Mouse (Mus musculus) heart, embryonic 10.5 days (tissue): Measurements from ENCODE around the gene Tmem191c. TPM values are rescaled to one million over a fixed set of nuclear protein-coding genes. Genes with fewer than 3 reads are reported as not detected.
"Not testable (repeated sequence)": the region's sequence is repeated elsewhere in the genome, so short reads cannot be mapped to it uniquely, and the experiment has no call there.

Experiments
- DNase-seq: peaks from one replicate; pipeline ENCODE4 v3.0.0-alpha.2; 2017; ENCODE audit warnings: low spot score
- H3K27ac ChIP-seq: fragments of 300-500 bp; sonication (generic); 2 replicates; pipeline ENCODE4 v1.5.1; 2016; ENCODE audit warnings: mild to moderate bottlenecking
- H3K27me3 ChIP-seq: fragments of 300-500 bp; sonication (generic); 2 replicates; pipeline ENCODE4 v1.6.1; 2016; ENCODE audit warnings: mild to moderate bottlenecking; ENCODE audit not compliant: poor library complexity, insufficient read depth, severe bottlenecking
- H3K36me3 ChIP-seq: fragments of 300-500 bp; sonication (generic); 2 replicates; pipeline ENCODE4 v1.6.1; 2016; ENCODE audit warnings: mild to moderate bottlenecking, moderate library complexity
- H3K4me1 ChIP-seq: fragments of 300-500 bp; sonication (generic); 2 replicates; pipeline ENCODE4 v1.6.1; 2016; ENCODE audit warnings: mild to moderate bottlenecking
- H3K4me3 ChIP-seq: fragments of 300-500 bp; sonication (generic); 2 replicates; pipeline ENCODE4 v1.5.1; 2016; ENCODE audit warnings: mild to moderate bottlenecking, moderate library complexity
- H3K9me3 ChIP-seq: fragments of 300-500 bp; sonication (generic); 2 replicates; pipeline ENCODE4 v1.6.1; 2016; ENCODE audit warnings: mild to moderate bottlenecking, moderate library complexity
- WGBS: fragments of 180-500 bp; shearing (Covaris S2); methylation state at CpG from one replicate; pipeline ENCODE4 v1.1.7; 2016; 5-methylcytosine and 5-hydroxymethylcytosine counted together
- polyA plus RNA-seq: library from polyadenylated mRNA; unstranded; fragments of >200 nt; fragmentation: Nextera tagmentation; extraction: Ambion mirVana; gene quantifications from 2 replicates; pipeline ENCODE4 v1.2.1, GENCODE M21; 2016

Gene Tmem191c
- 7.3 and 7.7 TPM in 2 replicates for polyA plus RNA-seq

DNA sequence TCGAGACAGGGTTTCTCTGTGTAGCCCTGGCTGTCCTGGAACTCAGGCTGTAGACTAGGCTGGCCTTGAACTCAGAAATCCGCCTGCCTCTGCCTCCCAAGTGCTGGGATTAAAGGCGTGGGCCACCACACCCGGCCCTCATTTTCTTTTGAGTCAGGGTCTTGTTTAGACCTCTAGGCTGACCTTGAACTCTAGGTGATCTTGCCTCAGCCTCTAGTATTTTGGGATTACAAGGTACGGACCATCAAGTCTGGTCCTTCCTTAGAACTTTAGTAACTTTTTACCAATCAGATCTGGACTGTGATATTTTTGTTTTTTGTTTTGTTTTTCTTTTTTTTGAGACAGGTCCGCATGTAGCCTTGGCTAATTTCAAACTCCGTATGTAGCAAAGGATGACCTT is at the start of gene Tmem191c:
Gene Tmem191c (plus strand): TSS at position 357 of the 400 bp plus-strand sequence.
- H3K4me1 ChIP-seq, result peaks cover 21% of the 10 kb centered on the region
- 55% methylated on average over 7 of the region's 7 CpGs for WGBS
- H3K9me3 ChIP-seq, result no peaks in the 10 kb centered on the region
- no peak for DNase-seq
- H3K27me3 ChIP-seq, result peaks cover 42% of the 10 kb centered on the region
- peak within 1 kb of the TSS; percentile 80 for H3K27ac ChIP-seq
- peaks cover 19% of the 10 kb centered on the region for H3K36me3 ChIP-seq
- H3K4me3 ChIP-seq, result peak within 1 kb of the TSS; percentile 74

DNA sequence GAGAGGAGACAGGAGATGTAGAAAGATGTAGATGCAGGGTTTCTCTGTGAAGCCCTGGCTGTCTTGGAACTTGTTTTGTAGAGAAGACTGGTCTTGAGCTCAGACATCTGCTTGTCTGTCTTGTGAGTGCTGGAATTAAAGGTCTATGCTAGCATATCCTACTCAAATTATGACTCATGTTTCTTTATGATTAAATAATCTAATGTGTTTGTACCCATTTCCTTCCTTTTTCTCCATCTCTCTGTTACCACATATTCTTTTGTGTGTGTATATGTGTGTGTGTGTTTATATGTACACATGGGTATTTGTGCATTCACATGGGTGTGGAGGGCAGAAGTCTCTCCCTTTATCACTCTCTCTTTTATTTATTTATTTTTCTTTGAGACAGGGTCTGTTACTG is 49.4 kb upstream of the Tmem191c start:
- no peak overlapping the region for H3K4me3 ChIP-seq
- no peaks in the 10 kb centered on the region for H3K4me1 ChIP-seq
- no peaks in the 10 kb centered on the region for H3K36me3 ChIP-seq
- DNase-seq, result no peak
- H3K27me3 ChIP-seq, result no peaks in the 10 kb centered on the region
- H3K9me3 ChIP-seq, result no peaks in the 10 kb centered on the region
- no peak overlapping the region for H3K27ac ChIP-seq

DNA sequence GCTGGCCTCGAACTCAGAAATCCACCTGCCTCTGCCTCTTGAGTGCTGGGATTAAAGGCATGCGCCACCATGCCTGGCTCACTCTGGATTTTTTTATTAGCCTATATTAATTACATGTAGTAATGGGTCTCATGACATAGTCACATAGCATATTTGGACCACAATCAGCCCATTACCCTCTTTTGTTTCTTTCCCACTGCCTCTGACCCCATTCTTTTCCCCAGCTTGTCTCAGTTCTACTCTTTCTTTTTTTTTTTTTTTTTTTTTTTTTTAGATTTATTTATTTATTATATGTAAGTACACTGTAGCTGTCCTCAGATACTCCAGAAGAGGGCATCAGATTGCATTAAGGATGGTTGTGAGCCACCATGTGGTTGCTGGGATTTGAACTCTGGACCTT is 44.4 kb upstream of the Tmem191c start:
- not testable (repeated sequence) for H3K36me3 ChIP-seq, H3K27me3 ChIP-seq, H3K27ac ChIP-seq, H3K4me3 ChIP-seq, DNase-seq, H3K9me3 ChIP-seq
- peaks cover 29% of the 10 kb centered on the region for H3K4me1 ChIP-seq
- 85% methylated on average over 2 of the region's 2 CpGs for WGBS

DNA sequence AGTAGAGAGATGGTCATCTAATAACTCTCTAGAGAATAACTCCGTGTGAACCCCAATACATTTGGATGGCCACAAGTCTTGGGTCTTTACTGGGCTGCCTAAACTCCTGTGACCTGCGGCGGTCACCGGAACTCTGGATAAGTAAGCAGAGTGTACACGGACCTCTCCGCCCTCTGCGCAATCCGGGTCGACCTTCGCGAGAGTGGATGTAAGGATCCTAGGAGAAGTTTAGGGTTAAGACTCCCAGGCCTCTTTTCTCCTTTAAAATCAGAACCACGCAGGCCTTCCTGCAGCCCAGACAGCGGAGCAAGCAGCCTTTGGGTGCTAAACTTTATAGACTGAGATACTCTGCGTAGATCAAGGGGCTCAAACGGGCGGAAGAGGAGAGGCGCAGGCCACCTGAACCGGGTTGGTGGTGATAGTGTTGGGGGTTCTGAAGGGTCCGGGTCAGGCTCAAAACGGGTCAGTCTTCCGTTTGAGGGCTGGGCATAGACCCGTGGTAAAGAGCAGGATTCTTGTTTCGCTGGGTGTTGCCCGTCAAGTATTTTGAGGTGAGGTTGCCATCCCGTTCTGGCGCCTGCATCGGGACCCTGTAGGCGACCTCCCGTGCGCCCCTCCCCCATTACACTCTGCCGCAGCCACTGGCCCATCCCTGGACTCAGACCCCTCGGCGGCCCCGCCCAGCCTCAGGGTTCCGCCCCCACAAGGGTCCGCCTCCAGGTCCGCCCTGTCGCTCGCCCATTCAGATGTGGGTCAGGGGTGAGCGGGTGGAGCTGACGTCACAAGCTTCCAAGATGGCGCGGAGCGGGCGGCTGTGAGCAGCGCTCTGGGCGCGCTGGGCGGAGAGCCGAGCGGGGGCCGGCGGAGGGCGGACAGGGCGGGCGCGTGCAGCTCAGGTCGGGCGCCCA is 42.8 kb upstream of the Tmem191c start, which contains the start of gene Hic2:
Gene Hic2 (plus strand): TSS at position 779 of the 908 bp plus-strand sequence.
- H3K9me3 ChIP-seq, result no peaks in the 10 kb centered on the region
- peak; percentile 98 for DNase-seq
- peaks cover 41% of the 10 kb centered on the region for H3K4me1 ChIP-seq
- H3K36me3 ChIP-seq, result no peaks in the 10 kb centered on the region
- no peaks in the 10 kb centered on the region for H3K27me3 ChIP-seq
- under 1% methylated on average over 59 of the region's 59 CpGs for WGBS
- H3K27ac ChIP-seq, result peak within 1 kb of the TSS; percentile 98
- H3K4me3 ChIP-seq, result peak within 1 kb of the TSS; percentile 93

DNA sequence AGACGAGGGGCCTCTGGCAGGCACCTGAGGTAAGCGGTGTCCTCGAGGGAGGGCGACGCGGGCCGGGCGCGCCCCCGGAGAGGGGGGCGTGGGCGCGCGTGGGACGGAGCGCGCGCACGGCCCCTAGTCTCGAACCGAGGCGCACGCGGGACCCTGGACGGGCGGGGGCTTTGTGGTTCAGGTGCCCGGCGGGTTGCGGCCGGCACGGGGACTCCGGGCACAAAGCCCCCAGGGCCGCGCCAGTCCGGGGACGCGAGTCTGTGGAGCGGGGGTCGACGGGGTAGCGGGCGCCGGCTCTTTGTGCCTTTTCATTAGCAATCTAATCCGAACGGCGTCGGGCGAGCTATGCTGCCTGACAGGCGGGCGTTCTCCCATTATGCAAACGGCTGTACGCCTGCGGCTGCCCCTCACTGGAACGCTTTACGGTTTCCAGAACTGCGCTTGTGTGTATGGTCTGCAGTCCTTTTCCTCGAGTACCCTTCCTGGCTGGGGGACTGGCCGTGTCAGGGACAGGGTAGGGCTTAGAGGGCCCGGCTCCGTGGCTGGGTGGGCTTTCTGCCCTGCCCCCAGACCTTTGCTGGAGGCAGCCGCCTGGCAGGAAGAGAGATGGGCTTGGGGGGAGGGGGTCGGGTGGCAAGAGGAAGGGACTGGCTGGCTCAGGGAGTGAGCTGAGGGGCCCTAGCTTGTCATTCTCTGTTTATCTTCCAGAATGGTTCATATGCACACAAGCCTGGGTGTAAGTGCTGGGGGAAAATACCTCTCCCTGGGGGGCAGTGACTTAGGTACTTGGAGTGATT is 42.0 kb upstream of the Tmem191c start:
- Histone ChIP-seq H3K9me3 (no peaks in the 10 kb centered on the region), H3K27ac (peak overlapping the region; percentile 98), H3K4me1 (peaks cover 50% of the 10 kb centered on the region), H3K36me3 (no peaks in the 10 kb centered on the region), H3K27me3 (no peaks in the 10 kb centered on the region), H3K4me3 (peak overlapping the region; percentile 93)
- under 1% methylated on average over 60 of the region's 62 CpGs for WGBS
- DNase-seq, result peak; percentile 88

DNA sequence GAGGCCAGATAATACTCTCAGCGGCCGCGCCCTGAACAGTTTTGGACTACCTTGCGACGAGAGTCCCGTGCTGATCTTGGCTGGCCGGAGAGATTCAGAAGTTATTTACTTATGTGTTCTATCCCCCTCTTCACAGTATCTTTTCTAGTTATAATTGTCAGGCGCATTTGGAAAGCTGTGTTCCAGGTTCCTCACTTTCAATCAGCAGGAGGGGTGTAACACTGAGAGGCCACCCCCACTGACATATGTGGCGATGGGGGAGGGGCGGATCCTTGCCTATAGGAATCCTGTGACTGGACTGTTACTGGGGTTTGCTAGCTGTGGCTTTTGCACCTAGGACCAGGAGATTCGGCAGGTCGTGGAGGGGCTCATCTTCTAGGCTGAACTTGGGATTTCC is 41.4 kb upstream of the Tmem191c start:
- Histone ChIP-seq H3K4me3 (peak overlapping the region; percentile 93), H3K36me3 (no peaks in the 10 kb centered on the region), H3K27ac (peak overlapping the region; percentile 98), H3K27me3 (no peaks in the 10 kb centered on the region), H3K4me1 (peaks cover 56% of the 10 kb centered on the region), H3K9me3 (no peaks in the 10 kb centered on the region)
- peak; percentile 81 for DNase-seq
- 1% methylated on average over 12 of the region's 12 CpGs for WGBS

DNA sequence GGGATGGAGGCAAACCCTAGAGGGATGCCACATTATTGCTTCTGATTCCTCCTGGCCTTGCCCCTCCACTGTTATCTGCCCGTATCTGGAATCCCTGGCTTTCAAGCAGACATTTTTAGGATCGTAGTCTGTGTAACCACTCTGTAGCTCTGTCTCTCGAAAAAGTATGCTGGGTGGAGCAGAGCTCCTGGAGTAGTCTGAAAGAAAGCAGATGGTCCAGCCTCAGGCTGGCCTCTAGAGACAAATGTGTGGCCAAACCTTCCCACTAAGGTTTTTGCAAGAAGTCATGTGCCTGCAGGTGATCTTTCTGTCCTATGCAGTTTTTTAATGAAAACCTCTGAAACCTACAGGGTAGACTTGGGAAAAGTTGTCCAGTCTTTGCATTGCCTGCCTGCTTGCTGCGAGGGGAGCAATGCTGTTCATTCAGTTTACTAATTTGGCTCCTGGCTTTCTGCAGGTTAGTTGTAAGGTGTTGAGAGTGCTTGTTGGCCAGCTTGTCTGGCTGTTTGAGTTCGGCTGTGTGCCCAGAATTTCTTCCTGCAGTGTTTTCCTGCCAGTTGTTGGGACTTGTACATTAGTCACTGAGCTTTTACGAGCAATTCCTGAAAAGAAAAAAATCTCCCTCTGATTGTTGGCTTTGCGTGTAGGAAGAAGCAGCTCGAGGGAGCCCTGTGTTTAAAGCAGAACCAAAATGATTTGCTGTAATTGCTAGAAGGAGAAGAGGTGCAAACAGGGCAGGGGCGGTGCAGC is 40.8 kb upstream of the Tmem191c start:
- no peaks in the 10 kb centered on the region for H3K9me3 ChIP-seq
- H3K4me3 ChIP-seq, result peak overlapping the region; percentile 93
- no peaks in the 10 kb centered on the region for H3K36me3 ChIP-seq
- peak overlapping the region; percentile 98 for H3K27ac ChIP-seq
- H3K27me3 ChIP-seq, result no peaks in the 10 kb centered on the region
- 43% methylated on average over 9 of the region's 9 CpGs for WGBS
- no peak for DNase-seq
- peaks cover 62% of the 10 kb centered on the region for H3K4me1 ChIP-seq

DNA sequence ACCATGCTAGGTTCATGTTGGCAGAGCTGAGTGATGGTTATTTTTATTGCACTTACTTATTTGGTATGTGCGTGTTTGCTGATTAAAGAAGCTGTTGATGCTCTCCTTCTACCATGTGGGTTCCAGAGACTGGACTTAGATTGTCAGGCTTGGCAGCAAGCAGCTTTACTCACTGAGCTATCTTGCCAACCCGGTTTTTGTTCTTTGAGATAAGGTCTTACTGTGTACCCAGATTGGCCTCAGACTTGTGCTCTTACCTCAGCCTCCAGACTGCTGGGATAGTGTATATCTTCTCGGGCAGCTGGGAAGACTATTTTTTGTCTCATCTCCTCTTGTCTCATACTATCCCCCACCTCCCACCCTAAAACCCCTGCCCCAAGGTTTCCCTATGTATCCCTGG is 38.2 kb upstream of the Tmem191c start:
- H3K27ac ChIP-seq, result no peak overlapping the region
- H3K4me1 ChIP-seq, result peaks cover 69% of the 10 kb centered on the region
- no peak for DNase-seq
- H3K36me3 ChIP-seq, result no peaks in the 10 kb centered on the region
- no peaks in the 10 kb centered on the region for H3K9me3 ChIP-seq
- H3K4me3 ChIP-seq, result no peak overlapping the region
- no peaks in the 10 kb centered on the region for H3K27me3 ChIP-seq
- WGBS, result 47% methylated on average over 3 of the region's 3 CpGs

DNA sequence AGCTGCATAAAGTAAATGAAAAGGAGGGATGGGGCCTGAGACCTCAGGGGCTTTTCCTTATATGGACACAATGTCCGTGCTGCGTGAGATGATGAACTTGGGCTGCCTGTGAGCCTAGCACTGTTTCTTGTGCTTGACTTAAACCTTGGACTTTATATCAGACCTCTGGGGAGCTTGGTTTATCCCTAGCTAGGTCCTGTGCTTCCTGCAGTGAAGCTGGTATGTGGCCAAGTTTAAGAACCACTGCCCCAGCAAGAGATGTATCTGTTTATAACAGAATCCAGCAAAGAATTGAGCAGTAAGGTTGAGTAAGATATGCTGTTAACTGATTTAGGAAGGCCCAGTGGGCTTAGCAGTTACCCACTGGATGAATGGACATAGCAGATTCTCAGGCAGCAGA is 36.5 kb upstream of the Tmem191c start:
- Histone ChIP-seq H3K4me3 (no peak overlapping the region), H3K9me3 (no peaks in the 10 kb centered on the region), H3K27ac (peak overlapping the region; percentile 29; the same call in 1 of the 2 replicates), H3K27me3 (no peaks in the 10 kb centered on the region), H3K36me3 (no peaks in the 10 kb centered on the region), H3K4me1 (peaks cover 72% of the 10 kb centered on the region)
- WGBS, result 62% methylated on average over 2 of the region's 2 CpGs
- no peak for DNase-seq

DNA sequence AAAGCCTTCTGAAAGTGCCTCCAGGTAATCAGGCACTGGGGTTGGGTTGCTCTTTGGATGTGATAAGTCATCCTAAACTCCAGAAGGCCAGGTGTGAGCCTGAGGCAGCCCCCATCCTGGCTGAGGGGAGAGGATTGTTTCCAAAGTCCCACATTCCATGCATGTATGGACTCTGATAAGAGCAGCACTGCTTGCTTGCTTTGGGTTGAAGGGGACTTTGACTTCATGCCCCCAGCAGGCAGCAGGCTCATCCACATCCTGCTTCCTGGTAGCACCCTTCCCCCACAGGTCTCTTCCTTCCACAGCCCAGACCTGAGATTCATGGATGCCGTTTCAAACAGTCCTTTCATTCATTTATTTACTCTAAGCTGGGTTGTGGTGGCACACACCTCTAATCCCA is 32.1 kb upstream of the Tmem191c start:
- no peaks in the 10 kb centered on the region for H3K9me3 ChIP-seq
- no peaks in the 10 kb centered on the region for H3K36me3 ChIP-seq
- no peak for DNase-seq
- H3K27ac ChIP-seq, result no peak overlapping the region
- no peak overlapping the region for H3K4me3 ChIP-seq
- H3K27me3 ChIP-seq, result no peaks in the 10 kb centered on the region
- peaks cover 53% of the 10 kb centered on the region for H3K4me1 ChIP-seq
- WGBS, result 32% methylated on average over 1 of the region's 1 CpGs

DNA sequence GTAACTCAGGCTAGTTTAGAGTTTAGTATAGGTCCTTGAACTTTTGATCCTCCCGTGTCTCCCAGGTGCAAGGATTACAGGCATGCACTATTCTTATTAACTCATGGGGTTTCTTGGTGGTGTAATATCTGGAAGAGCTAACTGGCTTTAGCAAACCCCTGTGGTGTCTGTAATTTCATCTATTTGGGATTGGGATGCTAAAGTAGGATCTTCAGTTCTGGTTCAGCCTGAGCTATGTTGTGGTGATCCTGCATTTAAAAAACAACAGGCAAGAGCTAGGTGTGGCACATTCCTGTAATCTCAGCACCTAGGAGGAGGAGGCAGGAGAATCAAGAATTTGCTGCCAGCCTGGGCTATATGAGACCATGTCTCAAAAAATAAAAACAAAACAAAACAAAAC is 30.9 kb upstream of the Tmem191c start:
- DNase-seq, result no peak
- Histone ChIP-seq H3K27ac (no peak overlapping the region), H3K36me3 (no peaks in the 10 kb centered on the region), H3K4me1 (peaks cover 53% of the 10 kb centered on the region), H3K9me3 (no peaks in the 10 kb centered on the region), H3K4me3 (no peak overlapping the region), H3K27me3 (no peaks in the 10 kb centered on the region)
- 76% methylated on average over 1 of the region's 1 CpGs for WGBS

DNA sequence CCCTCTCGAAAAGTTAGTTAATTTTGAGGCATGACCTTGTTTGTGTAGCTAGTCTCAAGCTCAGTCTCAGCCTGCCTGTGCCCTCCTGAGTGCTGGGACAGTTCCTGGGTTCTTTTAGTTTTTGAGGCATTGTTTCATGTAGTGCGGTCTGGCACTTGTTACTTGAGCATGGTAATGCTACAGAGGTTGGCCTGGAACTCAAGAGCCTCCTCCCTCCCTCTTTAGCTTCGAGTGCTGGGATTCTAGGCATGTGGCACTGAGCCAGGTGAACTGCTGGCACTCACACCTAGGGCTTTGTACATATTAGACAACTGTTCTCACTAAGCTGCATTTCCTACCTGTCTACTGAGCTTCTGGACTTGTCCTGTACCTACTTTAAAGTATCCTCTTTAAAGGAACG is 28.1 kb upstream of the Tmem191c start:
- DNase-seq, result no peak
- Histone ChIP-seq H3K27ac (0 out of 2 replicates have a peak overlapping the region, but pooled peaks have one; percentile 36), H3K4me1 (peaks cover 67% of the 10 kb centered on the region)

More for the DNA sequence above, 28.1 kb upstream of the Tmem191c start:
- 61% methylated on average over 4 of the region's 4 CpGs for WGBS
- Histone ChIP-seq H3K9me3 (no peaks in the 10 kb centered on the region), H3K27me3 (no peaks in the 10 kb centered on the region), H3K4me3 (no peak overlapping the region), H3K36me3 (no peaks in the 10 kb centered on the region)
